Mouse (Mus musculus): ENCODE measurements around the gene Smarcb1. TPM values are rescaled to one million over a fixed set of nuclear protein-coding genes. Genes with fewer than 3 reads are reported as not detected.
A peak's percentile ranks its signal among the peaks of the same experiment; 100 is the strongest.

The Smarcb1 gene
- polyA plus RNA-seq, 1 experiment = 71.1 TPM

- Histone ChIP-seq H3K27ac (ENCODE audit: insufficient read depth, low read length) (no peak overlapping the region), H3K27me3 (ENCODE audit: control insufficient read depth, insufficient read depth, low read length, poor library complexity, severe bottlenecking) (no peaks in the 10 kb centered on the region)
Measured at GRCm38 (mm10) chr10:75930304-75930703, 8.9 kb upstream of the Smarcb1 start.

DNA sequence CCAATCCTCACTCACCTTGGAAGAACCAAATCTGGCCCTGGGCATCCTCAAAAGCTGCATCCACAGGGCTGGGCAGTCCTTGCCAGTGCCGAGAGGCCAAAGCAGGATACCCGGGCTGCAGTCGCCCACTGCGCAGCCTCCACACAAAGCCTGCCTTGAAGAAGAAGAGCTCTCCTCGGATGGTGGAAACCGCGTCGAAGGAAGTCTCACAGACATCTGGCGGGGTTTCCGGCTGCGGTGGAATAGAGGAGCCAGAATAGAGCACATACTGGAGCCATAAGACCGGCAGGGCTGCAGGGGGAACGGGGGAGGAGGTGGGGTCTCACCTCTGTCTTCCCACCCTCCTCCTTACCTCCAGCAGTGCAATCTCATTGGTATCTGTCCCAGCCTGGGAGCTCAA, 5.0 kb upstream of the Smarcb1 start:
- peaks cover 26% of the 10 kb centered on the region for H3K36me3 ChIP-seq (ENCODE audit: control insufficient read depth, insufficient read depth, low read length, poor library complexity, severe bottlenecking)
- H3K27ac ChIP-seq (ENCODE audit: insufficient read depth, low read length) = no peak overlapping the region
- H3K9me3 ChIP-seq (replicated peaks; ENCODE audit: control insufficient read depth, insufficient read depth, low read length, poor library complexity, severe bottlenecking) = no peaks in the 10 kb centered on the region
- no peak overlapping the region for H3K9ac ChIP-seq (ENCODE audit: low read depth, poor library complexity, severe bottlenecking)
- peaks cover 8% of the 10 kb centered on the region for H3K4me1 ChIP-seq (ENCODE audit: control insufficient read depth, insufficient read depth, low read length)
- TF ChIP-seq CTCF (IDR thresholded peaks at IDR 0.05; ENCODE audit: low read depth, low read length) (no peak), POLR2A (IDR thresholded peaks at IDR 0.05; ENCODE audit: insufficient read depth, low read length) (no peak), EP300 (IDR thresholded peaks at IDR 0.05; ENCODE audit: insufficient read depth, low read depth, low read length) (no peak)
- H3K4me3 ChIP-seq (ENCODE audit: low read depth, low read length) = no peak overlapping the region
- H3K27me3 ChIP-seq (ENCODE audit: control insufficient read depth, insufficient read depth, low read length, poor library complexity, severe bottlenecking) = no peaks in the 10 kb centered on the region

More at GRCm38 (mm10) chr10:75930304-75930703, 8.9 kb upstream of the Smarcb1 start:
- no peak for TF ChIP-seq CTCF (IDR thresholded peaks at IDR 0.05; ENCODE audit: low read depth, low read length)
- TF ChIP-seq EP300 (IDR thresholded peaks at IDR 0.05; ENCODE audit: insufficient read depth, low read depth, low read length) = no peak
- TF ChIP-seq POLR2A (IDR thresholded peaks at IDR 0.05; ENCODE audit: insufficient read depth, low read length) = no peak
- Histone ChIP-seq H3K36me3 (ENCODE audit: control insufficient read depth, insufficient read depth, low read length, poor library complexity, severe bottlenecking) (peaks cover 16% of the 10 kb centered on the region), H3K4me3 (ENCODE audit: low read depth, low read length) (peak overlapping the region; percentile 55), H3K9ac (ENCODE audit: low read depth, poor library complexity, severe bottlenecking) (peak overlapping the region; percentile 73; the same call in 1 of the 2 replicates), H3K9me3 (replicated peaks; ENCODE audit: control insufficient read depth, insufficient read depth, low read length, poor library complexity, severe bottlenecking) (no peaks in the 10 kb centered on the region), H3K4me1 (ENCODE audit: control insufficient read depth, insufficient read depth, low read length) (peaks cover 8% of the 10 kb centered on the region)

DNA sequence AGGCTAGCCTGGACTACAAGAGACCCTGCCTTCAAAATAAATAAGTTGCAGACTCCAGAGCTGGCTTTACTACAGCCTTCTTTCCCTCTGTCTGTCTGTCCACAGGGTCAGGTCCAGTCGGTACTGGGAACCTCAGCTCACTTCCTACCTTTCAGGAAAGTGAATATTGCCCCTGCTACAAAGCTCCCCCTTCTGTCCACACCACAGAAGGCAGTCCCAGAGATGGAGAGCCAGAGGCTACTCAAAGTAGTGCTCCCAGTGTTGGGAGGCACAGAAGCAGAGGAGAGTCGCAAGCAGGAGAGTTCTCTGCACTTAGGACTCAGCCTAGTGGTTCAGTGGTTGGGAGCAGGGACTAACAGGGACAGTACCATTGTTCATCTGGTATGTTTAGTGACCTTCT, 2.9 kb upstream of the Smarcb1 start:
- no peaks in the 10 kb centered on the region for H3K4me1 ChIP-seq (ENCODE audit: control insufficient read depth, insufficient read depth, low read length)
- TF ChIP-seq POLR2A (IDR thresholded peaks at IDR 0.05; ENCODE audit: insufficient read depth, low read length) = no peak
- no peak for TF ChIP-seq EP300 (IDR thresholded peaks at IDR 0.05; ENCODE audit: insufficient read depth, low read depth, low read length)
- no peak for TF ChIP-seq CTCF (IDR thresholded peaks at IDR 0.05; ENCODE audit: low read depth, low read length)
- H3K27me3 ChIP-seq (ENCODE audit: control insufficient read depth, insufficient read depth, low read length, poor library complexity, severe bottlenecking) = no peaks in the 10 kb centered on the region
- peaks cover 26% of the 10 kb centered on the region for H3K36me3 ChIP-seq (ENCODE audit: control insufficient read depth, insufficient read depth, low read length, poor library complexity, severe bottlenecking)
- no peak overlapping the region for H3K9ac ChIP-seq (ENCODE audit: low read depth, poor library complexity, severe bottlenecking)
- no peaks in the 10 kb centered on the region for H3K9me3 ChIP-seq (replicated peaks; ENCODE audit: control insufficient read depth, insufficient read depth, low read length, poor library complexity, severe bottlenecking)
- H3K4me3 ChIP-seq (ENCODE audit: low read depth, low read length) = no peak overlapping the region
- H3K27ac ChIP-seq (ENCODE audit: insufficient read depth, low read length) = no peak overlapping the region

GRCm38 (mm10) chr10:75921726-75922560, 526 bp upstream of the Smarcb1 start:
- H3K4me3 ChIP-seq (ENCODE audit: low read depth, low read length) = peak overlapping the region; percentile 78
- peaks cover 18% of the 10 kb centered on the region for H3K36me3 ChIP-seq (ENCODE audit: control insufficient read depth, insufficient read depth, low read length, poor library complexity, severe bottlenecking)
- H3K9ac ChIP-seq (ENCODE audit: low read depth, poor library complexity, severe bottlenecking) = peak overlapping the region; percentile 83
- peak overlapping the region; percentile 8; the same call in 1 of the 2 replicates for H3K27ac ChIP-seq (ENCODE audit: insufficient read depth, low read length)
- no peaks in the 10 kb centered on the region for H3K4me1 ChIP-seq (ENCODE audit: control insufficient read depth, insufficient read depth, low read length)
- no peaks in the 10 kb centered on the region for H3K9me3 ChIP-seq (replicated peaks; ENCODE audit: control insufficient read depth, insufficient read depth, low read length, poor library complexity, severe bottlenecking)
- TF ChIP-seq CTCF (IDR thresholded peaks at IDR 0.05; ENCODE audit: low read depth, low read length) (no peak), POLR2A (IDR thresholded peaks at IDR 0.05; ENCODE audit: insufficient read depth, low read length) (no peak), EP300 (IDR thresholded peaks at IDR 0.05; ENCODE audit: insufficient read depth, low read depth, low read length) (no peak)
- no peaks in the 10 kb centered on the region for H3K27me3 ChIP-seq (ENCODE audit: control insufficient read depth, insufficient read depth, low read length, poor library complexity, severe bottlenecking)

DNA sequence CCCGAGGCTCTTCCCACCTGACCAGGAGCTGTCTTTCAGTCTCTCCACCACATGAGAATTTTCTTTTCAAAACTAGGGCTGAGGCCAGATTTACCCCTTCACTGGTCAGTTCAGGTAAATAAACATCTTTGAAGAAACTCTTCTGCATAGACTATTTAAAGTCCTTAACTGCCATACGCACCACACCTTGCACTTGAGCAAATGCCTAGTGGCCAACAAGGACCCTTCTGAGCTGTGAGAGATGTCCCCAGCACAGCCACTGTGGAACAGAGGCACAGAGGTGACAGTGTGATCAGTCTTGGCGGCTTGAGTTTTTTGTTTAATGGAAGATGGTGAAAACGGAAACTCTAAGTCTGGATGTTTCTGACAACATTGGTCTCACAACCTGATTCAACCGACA, 2.4 kb downstream of the Smarcb1 start:
- H3K9ac ChIP-seq (ENCODE audit: low read depth, poor library complexity, severe bottlenecking) = no peak overlapping the region
- H3K4me3 ChIP-seq (ENCODE audit: low read depth, low read length) = no peak overlapping the region
- TF ChIP-seq EP300 (IDR thresholded peaks at IDR 0.05; ENCODE audit: insufficient read depth, low read depth, low read length) (no peak), CTCF (IDR thresholded peaks at IDR 0.05; ENCODE audit: low read depth, low read length) (no peak), POLR2A (IDR thresholded peaks at IDR 0.05; ENCODE audit: insufficient read depth, low read length) (no peak)
- peaks cover 2% of the 10 kb centered on the region for H3K4me1 ChIP-seq (ENCODE audit: control insufficient read depth, insufficient read depth, low read length)
- peaks cover 16% of the 10 kb centered on the region for H3K36me3 ChIP-seq (ENCODE audit: control insufficient read depth, insufficient read depth, low read length, poor library complexity, severe bottlenecking)
- H3K27me3 ChIP-seq (ENCODE audit: control insufficient read depth, insufficient read depth, low read length, poor library complexity, severe bottlenecking) = no peaks in the 10 kb centered on the region
- H3K27ac ChIP-seq (ENCODE audit: insufficient read depth, low read length) = no peak overlapping the region
- no peaks in the 10 kb centered on the region for H3K9me3 ChIP-seq (replicated peaks; ENCODE audit: control insufficient read depth, insufficient read depth, low read length, poor library complexity, severe bottlenecking)

DNA sequence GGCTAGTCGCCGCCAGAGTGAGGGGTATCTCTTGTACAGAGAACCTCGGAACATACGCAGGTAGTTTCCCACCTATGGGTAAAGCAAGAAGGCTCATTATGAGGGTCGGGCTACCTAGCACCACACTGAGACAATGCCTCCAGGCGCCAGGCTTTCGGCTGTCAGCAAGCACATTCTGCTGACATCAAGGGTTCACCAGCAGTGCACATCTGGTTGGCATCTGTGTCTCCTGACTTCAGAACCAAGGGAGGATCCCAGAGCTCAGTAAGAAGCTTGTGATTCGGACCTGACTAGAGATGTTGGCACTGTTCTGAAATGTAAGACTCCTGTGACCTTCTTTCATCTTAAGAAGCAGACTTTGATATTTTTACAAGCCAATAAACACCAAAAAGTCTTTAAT, 4.6 kb downstream of the Smarcb1 start:
- Histone ChIP-seq H3K4me1 (ENCODE audit: control insufficient read depth, insufficient read depth, low read length) (peaks cover 2% of the 10 kb centered on the region), H3K27me3 (ENCODE audit: control insufficient read depth, insufficient read depth, low read length, poor library complexity, severe bottlenecking) (no peaks in the 10 kb centered on the region), H3K27ac (ENCODE audit: insufficient read depth, low read length) (no peak overlapping the region), H3K36me3 (ENCODE audit: control insufficient read depth, insufficient read depth, low read length, poor library complexity, severe bottlenecking) (peaks cover 9% of the 10 kb centered on the region), H3K9ac (ENCODE audit: low read depth, poor library complexity, severe bottlenecking) (no peak overlapping the region), H3K9me3 (replicated peaks; ENCODE audit: control insufficient read depth, insufficient read depth, low read length, poor library complexity, severe bottlenecking) (no peaks in the 10 kb centered on the region), H3K4me3 (ENCODE audit: low read depth, low read length) (no peak overlapping the region)
- TF ChIP-seq POLR2A (IDR thresholded peaks at IDR 0.05; ENCODE audit: insufficient read depth, low read length) (no peak), EP300 (IDR thresholded peaks at IDR 0.05; ENCODE audit: insufficient read depth, low read depth, low read length) (no peak), CTCF (IDR thresholded peaks at IDR 0.05; ENCODE audit: low read depth, low read length) (no peak)
